In genomic region chr19:46248991-46249390, GRCm38 (mm10) we compare ENCODE assay signal across 10 mouse cellular contexts. TPM values are rescaled to one million over a fixed set of nuclear protein-coding genes. Genes with fewer than 3 reads are reported as not detected.
DNase-seq lines count a peak whose midpoint lies in the region; ATAC-seq and TF ChIP-seq lines count a peak whose summit lies in the region.
"Had no signal": no experiment of that assay in that cellular context is flagged by ENCODE, and none has a peak within 500 bp of the region (broad histone marks: within the 10 kb centered on the region; RNA-seq: fewer than 3 reads in every experiment).

No protein-coding gene starts in this region.

- WGBS in liver, postnatal 0 days (ENCODE audit: insufficient replicate concordance) = 43% methylated on average over 7 of the region's 7 CpGs
- WGBS in cerebellum, adult 2 months = 3% methylated on average over 7 of the region's 7 CpGs
- WGBS in hindbrain, embryonic 11.5 days = 42% methylated on average over 7 of the region's 7 CpGs

- no peak for ATAC-seq in liver, postnatal 0 days
- ATAC-seq in hindbrain, embryonic 11.5 days (ENCODE audit: low FRiP score) = no peak

- H3K9me3 ChIP-seq in liver, postnatal 0 days (ENCODE audit: low read length) = no peaks in the 10 kb centered on the region
- H3K9me3 ChIP-seq in hindbrain, embryonic 11.5 days (ENCODE audit: control insufficient read depth, low read length) = no peaks in the 10 kb centered on the region
- H3K9me3 ChIP-seq: heart, embryonic 15.5 days; lung, embryonic 15.5 days had no signal

- H3K27ac ChIP-seq in liver, postnatal 0 days (ENCODE audit: low read depth) = no peak overlapping the region
- H3K27ac ChIP-seq in cerebellum, adult 2 months (ENCODE audit: insufficient read depth, low read length) = no peak overlapping the region
- no peak overlapping the region for H3K27ac ChIP-seq in hindbrain, embryonic 11.5 days (ENCODE audit: low read depth, low read length)
- H3K27ac ChIP-seq: heart, embryonic 15.5 days; lung, embryonic 15.5 days had no signal

- TF ChIP-seq POLR2A in cerebellum, adult 2 months (IDR thresholded peaks at IDR 0.05; ENCODE audit: borderline replicate concordance, insufficient read depth, low read length) = no peak

- no peak overlapping the region for H3K4me2 ChIP-seq in liver, postnatal 0 days (ENCODE audit: low read depth, low read length)
- no peak overlapping the region for H3K4me2 ChIP-seq in hindbrain, embryonic 11.5 days (replicated peaks; ENCODE audit: low read depth, low read length)
- H3K4me2 ChIP-seq: heart, embryonic 15.5 days; lung, embryonic 15.5 days had no signal

- H3K9ac ChIP-seq in liver, postnatal 0 days (replicated peaks) = no peak overlapping the region
- no peak overlapping the region for H3K9ac ChIP-seq in hindbrain, embryonic 11.5 days (ENCODE audit: low read depth, low read length)
- H3K9ac ChIP-seq: heart, embryonic 15.5 days; lung, embryonic 15.5 days had no signal

- no peaks in the 10 kb centered on the region for H3K27me3 ChIP-seq in liver, postnatal 0 days (ENCODE audit: insufficient read depth, low read length)
- H3K27me3 ChIP-seq in cerebellum, adult 2 months (ENCODE audit: control insufficient read depth, insufficient read depth, low read length) = no peaks in the 10 kb centered on the region
- no peaks in the 10 kb centered on the region for H3K27me3 ChIP-seq in hindbrain, embryonic 11.5 days (ENCODE audit: control insufficient read depth, insufficient read depth, low read length)
- H3K27me3 ChIP-seq: heart, embryonic 15.5 days; lung, embryonic 15.5 days had no signal

- H3K36me3 ChIP-seq in liver, postnatal 0 days (replicated peaks; ENCODE audit: insufficient read depth, low read length) = peaks cover 12% of the 10 kb centered on the region
- no peaks in the 10 kb centered on the region for H3K36me3 ChIP-seq in hindbrain, embryonic 11.5 days (ENCODE audit: control insufficient read depth, insufficient read depth, low read length)

- H3K4me3 ChIP-seq in liver, postnatal 0 days (ENCODE audit: low read depth, low read length) = no peak overlapping the region
- H3K4me3 ChIP-seq in cerebellum, adult 2 months (replicated peaks; ENCODE audit: insufficient read depth, low read depth, low read length) = no peak overlapping the region
- H3K4me3 ChIP-seq in hindbrain, embryonic 11.5 days (ENCODE audit: low read depth, low read length) = no peak overlapping the region
- H3K4me3 ChIP-seq: heart, embryonic 15.5 days; lung, embryonic 15.5 days had no signal

- no peaks in the 10 kb centered on the region for H3K4me1 ChIP-seq in liver, postnatal 0 days (ENCODE audit: insufficient read depth)
- peaks cover 4% of the 10 kb centered on the region; the same call in 1 of the 2 replicates for H3K4me1 ChIP-seq in cerebellum, adult 2 months (ENCODE audit: control insufficient read depth, insufficient read depth, low read length)
- no peaks in the 10 kb centered on the region for H3K4me1 ChIP-seq in hindbrain, embryonic 11.5 days (replicated peaks; ENCODE audit: control insufficient read depth, insufficient read depth, low read length)
- H3K4me1 ChIP-seq: heart, embryonic 15.5 days; lung, embryonic 15.5 days had no signal

- no peak for TF ChIP-seq EP300 in liver, postnatal 0 days (IDR thresholded peaks at IDR 0.05; ENCODE audit: low read depth)

- peak; percentile 45 for DNase-seq in adrenal gland, adult 2 months
- no peak for DNase-seq in adrenal gland, postnatal 4 days (ENCODE audit: low spot score in 2 of 2)
- peak; percentile 21 for DNase-seq in liver, postnatal 0 days
- DNase-seq in liver = no peak
- DNase-seq in cerebellum, adult 2 months = peak; percentile 55 to 59
- peak; percentile 7 for DNase-seq in lung, postnatal 25 days (ENCODE audit: low spot score)
- no peak for DNase-seq in hindbrain, embryonic 11.5 days (ENCODE audit: low spot score)
- DNase-seq in frontal cortex, postnatal 36 days (ENCODE audit: low spot score in 2 of 2) = no peak

- TF ChIP-seq CTCF in liver, postnatal 0 days (IDR thresholded peaks at IDR 0.05; ENCODE audit: low read depth) = peak; percentile 51
- TF ChIP-seq CTCF in cerebellum, adult 2 months (IDR thresholded peaks at IDR 0.05; ENCODE audit: borderline replicate concordance, insufficient read depth, low read depth, low read length) = peak; percentile 56; the same call in 1 of the 2 replicates

RNA-seq across cellular contexts. Expression of gene Nfkb2, which starts 55.1 kb away (rescaled TPM):
- total RNA-seq in adrenal gland, adult 2 months (2021) = 10 to 100 TPM; 34.9 to 44.3 TPM
- polyA plus RNA-seq in adrenal gland, adult 2 months (2012; rRNA removed) = 65.7 and 80.9 TPM in 2 replicates
- total RNA-seq in adrenal gland, postnatal 4 days (2021) = 10 to 100 TPM; 22.0 to 24.3 TPM
- 2.9 and 3.5 TPM in 2 replicates for polyA plus RNA-seq in liver, postnatal 0 days (2015; fragmentation: Nextera tagmentation; extraction: Ambion mirVana)
- 4.2 TPM in 2 replicates for polyA plus RNA-seq in cerebellum, adult 2 months (2012; rRNA removed)
- 2.7 and 4.6 TPM in 2 replicates for polyA plus RNA-seq in hindbrain, embryonic 11.5 days (2014; fragmentation: Nextera tagmentation; extraction: Ambion mirVana)

Comparison
In these comparisons a context has a peak if more than half of its experiments do, and no peak if none do; other contexts are left out.
1. DNase-seq: peak in adrenal gland, adult 2 months (single experiment), liver, postnatal 0 days (single experiment), cerebellum, adult 2 months (2 of 2) and lung, postnatal 25 days (single experiment); none in adrenal gland, postnatal 4 days (0 of 2), liver (single experiment), hindbrain, embryonic 11.5 days (single experiment) and frontal cortex, postnatal 36 days (0 of 2).
2. RNA of gene Nfkb2, which starts 55.1 kb away (polyA plus RNA-seq): 65.7 to 80.9 TPM in adrenal gland, adult 2 months; 2.7 to 4.6 TPM in hindbrain, embryonic 11.5 days, 4.2 TPM in cerebellum, adult 2 months and 2.9 to 3.5 TPM in liver, postnatal 0 days; every median in the first group is over 10 times any median in the second.